Mouse (Mus musculus) lung, postnatal 0 days (tissue): ENCODE results near the gene Emp2.

Source experiments
- CTCF ChIP-seq: IDR thresholded peaks from 2 replicates; pipeline ENCODE4 v1.5.1; 2016; ENCODE audit warnings: antibody characterized with exemption, mild to moderate bottlenecking
- EP300 ChIP-seq: IDR thresholded peaks from 2 replicates; pipeline ENCODE4 v1.6.1; 2016; ENCODE audit warnings: antibody characterized with exemption, mild to moderate bottlenecking, control low read depth

DNA sequence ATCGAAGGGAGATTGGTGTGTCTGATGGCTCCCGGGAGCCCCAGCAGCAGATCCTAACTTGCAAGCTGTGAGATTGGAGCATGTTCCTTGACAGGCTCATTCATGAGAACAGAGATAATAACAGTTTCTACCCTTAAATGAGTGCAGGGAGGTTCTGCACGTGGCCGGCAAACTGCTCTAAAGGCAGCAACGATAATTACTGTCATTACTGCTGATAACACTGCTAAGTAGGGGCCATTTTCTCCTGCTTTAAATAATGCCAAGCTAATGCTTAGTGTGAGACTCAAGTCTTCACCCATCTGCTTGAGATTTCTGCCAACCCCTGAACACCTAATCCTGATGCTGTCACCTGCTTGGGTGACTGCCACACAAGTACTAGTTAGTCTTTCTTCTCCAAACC lies 6.4 kb downstream of the Emp2 start:
- no peak for TF ChIP-seq EP300
- no peak for TF ChIP-seq CTCF
